Mouse (Mus musculus): ENCODE results near the gene Rps6ka6.

The Rps6ka6 gene

GRCm38 (mm10) chrX:111537859-111538258 lies at the start of gene Rps6ka6:
Rps6ka6 (minus strand) TSS chrX:111537959.
- DNase-seq = no peak

- no peak for DNase-seq
These were observed 39.3 kb upstream of the Rps6ka6 start for GRCm38 (mm10) chrX:111577044-111577443.

- no peak for DNase-seq
These were observed 19.6 kb downstream of the Rps6ka6 start for GRCm38 (mm10) chrX:111518206-111518605.

GRCm38 (mm10) chrX:111463565-111464093 lies 74.1 kb downstream of the Rps6ka6 start:
- DNase-seq = no peak

- DNase-seq = peak; percentile 28
These were observed 74.8 kb downstream of the Rps6ka6 start for GRCm38 (mm10) chrX:111462833-111463564.

- peak; percentile 0 for DNase-seq
These were observed 75.3 kb downstream of the Rps6ka6 start for GRCm38 (mm10) chrX:111462495-111462832.

- no peak for DNase-seq
These were observed 75.7 kb downstream of the Rps6ka6 start for GRCm38 (mm10) chrX:111462092-111462491.

GRCm38 (mm10) chrX:111460166-111460565 lies 77.6 kb downstream of the Rps6ka6 start:
- peak; percentile 2 for DNase-seq

GRCm38 (mm10) chrX:111436571-111436970 lies 101.2 kb downstream of the Rps6ka6 start:
- no peak for DNase-seq

GRCm38 (mm10) chrX:111414775-111415174 lies 123.0 kb downstream of the Rps6ka6 start:
- no peak for DNase-seq

GRCm38 (mm10) chrX:111404816-111405215 lies 132.9 kb downstream of the Rps6ka6 start:
- DNase-seq = no peak

- no peak for DNase-seq
These were observed 160.7 kb downstream of the Rps6ka6 start for GRCm38 (mm10) chrX:111377020-111377419.

- no peak for DNase-seq
These were observed 163.6 kb downstream of the Rps6ka6 start for GRCm38 (mm10) chrX:111374177-111374576.

All from lung, postnatal 14 days (tissue).